In genomic region chr11:102763009-102763767, GRCm38 (mm10) we compare ENCODE assay signal across 11 mouse cellular contexts. TPM values are rescaled to one million over a fixed set of nuclear protein-coding genes. Genes with fewer than 3 reads are reported as not detected.
DNase-seq lines count a peak whose midpoint lies in the region; ATAC-seq and TF ChIP-seq lines count a peak whose summit lies in the region.
"Had no signal": no experiment of that assay in that cellular context is flagged by ENCODE, and none has a peak within 500 bp of the region (broad histone marks: within the 10 kb centered on the region; RNA-seq: fewer than 3 reads in every experiment).

No protein-coding gene starts in this region.

- peaks cover 69% of the 10 kb centered on the region for H3K27me3 ChIP-seq in heart, embryonic 10.5 days (ENCODE audit: insufficient read depth, poor library complexity, severe bottlenecking)
- H3K27me3 ChIP-seq in cerebellum, adult 2 months (ENCODE audit: control insufficient read depth, insufficient read depth, low read length), result no peaks in the 10 kb centered on the region
- peaks cover 6% of the 10 kb centered on the region for H3K27me3 ChIP-seq in hindbrain, embryonic 11.5 days (ENCODE audit: control insufficient read depth, insufficient read depth, low read length)
- H3K27me3 ChIP-seq in midbrain, embryonic 16.5 days (ENCODE audit: control insufficient read depth, insufficient read depth, low read depth, low read length), result no peaks in the 10 kb centered on the region

- H3K9ac ChIP-seq in hindbrain, embryonic 11.5 days (ENCODE audit: low read depth, low read length), result no peak overlapping the region
- peak overlapping the region; percentile 17; the same call in 1 of the 2 replicates for H3K9ac ChIP-seq in midbrain, embryonic 16.5 days (ENCODE audit: low read depth, low read length)

- peak; percentile 60 for ATAC-seq in hindbrain, embryonic 11.5 days (ENCODE audit: low FRiP score)
- no peak for ATAC-seq in midbrain, embryonic 16.5 days
- ATAC-seq: CD4-positive, CD25-positive, alpha-beta regulatory T cell, adult 4 months had no signal

- intact Hi-C loops in heart, postnatal 10 days (cut with DNase I), result no loop called here
- intact Hi-C loops in heart, postnatal 25 days (cut with DNase I), result no loop called here

- H3K4me3 ChIP-seq in heart, embryonic 10.5 days, result peak overlapping the region; percentile 72; the same call in 1 of the 2 replicates
- peak overlapping the region; percentile 73 for H3K4me3 ChIP-seq in cerebellum, adult 2 months (replicated peaks; ENCODE audit: insufficient read depth, low read depth, low read length)
- no peak overlapping the region for H3K4me3 ChIP-seq in hindbrain, embryonic 11.5 days (ENCODE audit: low read depth, low read length)
- peak overlapping the region; percentile 72; the same call in 1 of the 2 replicates for H3K4me3 ChIP-seq in midbrain, embryonic 16.5 days (ENCODE audit: low read depth, low read length)
- H3K4me3 ChIP-seq: heart, adult 2 months had no signal

- no peaks in the 10 kb centered on the region for H3K36me3 ChIP-seq in heart, embryonic 10.5 days
- H3K36me3 ChIP-seq in hindbrain, embryonic 11.5 days (ENCODE audit: control insufficient read depth, insufficient read depth, low read length), result no peaks in the 10 kb centered on the region
- H3K36me3 ChIP-seq in midbrain, embryonic 16.5 days (ENCODE audit: control insufficient read depth, insufficient read depth, low read length), result no peaks in the 10 kb centered on the region; the same call in 1 of the 2 replicates

- H3K4me1 ChIP-seq in heart, embryonic 10.5 days, result peaks cover 61% of the 10 kb centered on the region
- peaks cover 48% of the 10 kb centered on the region for H3K4me1 ChIP-seq in cerebellum, adult 2 months (ENCODE audit: control insufficient read depth, insufficient read depth, low read length)
- H3K4me1 ChIP-seq in hindbrain, embryonic 11.5 days (replicated peaks; ENCODE audit: control insufficient read depth, insufficient read depth, low read length), result peaks cover 8% of the 10 kb centered on the region; the same call in 1 of the 2 replicates
- H3K4me1 ChIP-seq in midbrain, embryonic 16.5 days (ENCODE audit: control insufficient read depth, insufficient read depth, low read length), result peaks cover 13% of the 10 kb centered on the region

- H3K27ac ChIP-seq in heart, embryonic 10.5 days, result no peak overlapping the region
- H3K27ac ChIP-seq in cerebellum, adult 2 months (ENCODE audit: insufficient read depth, low read length), result peak overlapping the region; percentile 32
- H3K27ac ChIP-seq in hindbrain, embryonic 11.5 days (ENCODE audit: low read depth, low read length), result no peak overlapping the region
- H3K27ac ChIP-seq in midbrain, embryonic 16.5 days (ENCODE audit: low read length), result no peak overlapping the region
- H3K27ac ChIP-seq: heart, adult 2 months had no signal

- no peak for DNase-seq in heart, embryonic 10.5 days (ENCODE audit: low spot score)
- no peak for DNase-seq in heart, postnatal 10 days
- peak; percentile 61 to 71 for DNase-seq in cerebellum, adult 2 months
- no peak for DNase-seq in hindbrain, embryonic 11.5 days (ENCODE audit: low spot score)
- DNase-seq in ovary, postnatal 10 days (ENCODE audit: low spot score), result no peak
- no peak for DNase-seq in heart, postnatal 25 days (ENCODE audit: low spot score)
- DNase-seq in urinary bladder, postnatal 36 days (ENCODE audit: low spot score in 2 of 2), result no peak
- DNase-seq: heart, adult 2 months; liver had no signal

- H3K4me2 ChIP-seq in hindbrain, embryonic 11.5 days (replicated peaks; ENCODE audit: low read depth, low read length), result 0 out of 2 replicates have a peak overlapping the region, but pooled peaks have one; percentile 7
- peak overlapping the region; percentile 80 for H3K4me2 ChIP-seq in midbrain, embryonic 16.5 days (ENCODE audit: low read length)

- TF ChIP-seq CTCF in cerebellum, adult 2 months (IDR thresholded peaks at IDR 0.05; ENCODE audit: borderline replicate concordance, insufficient read depth, low read depth, low read length), result no peak

- peak; percentile 21; the same call in 1 of the 2 replicates for TF ChIP-seq POLR2A in cerebellum, adult 2 months (IDR thresholded peaks at IDR 0.05; ENCODE audit: borderline replicate concordance, insufficient read depth, low read length)

- no peaks in the 10 kb centered on the region for H3K9me3 ChIP-seq in heart, embryonic 10.5 days
- no peaks in the 10 kb centered on the region for H3K9me3 ChIP-seq in hindbrain, embryonic 11.5 days (ENCODE audit: control insufficient read depth, low read length)
- H3K9me3 ChIP-seq in midbrain, embryonic 16.5 days (replicated peaks; ENCODE audit: control insufficient read depth, low read length, poor library complexity, severe bottlenecking), result no peaks in the 10 kb centered on the region

- 56% methylated on average over 11 of the region's 11 CpGs for WGBS in heart, embryonic 10.5 days
- 25% methylated on average over 11 of the region's 11 CpGs for WGBS in cerebellum, adult 2 months
- 51% methylated on average over 11 of the region's 11 CpGs for WGBS in hindbrain, embryonic 11.5 days
- WGBS in midbrain, embryonic 16.5 days, result 52% methylated on average over 11 of the region's 11 CpGs

RNA-seq across cellular contexts. Expression of gene Adam11, which starts 1.9 kb away (rescaled TPM):
- polyA plus RNA-seq in heart, embryonic 10.5 days (2016; fragmentation: Nextera tagmentation; extraction: Ambion mirVana), result 6.2 and 7.1 TPM in 2 replicates
- total RNA-seq in heart, postnatal 10 days (2021), result 1 to 10 TPM; 5.8 TPM
- 207 and 239 TPM in 2 replicates for polyA plus RNA-seq in cerebellum, adult 2 months (2012; rRNA removed)
- polyA plus RNA-seq in hindbrain, embryonic 11.5 days (2014; fragmentation: Nextera tagmentation; extraction: Ambion mirVana), result 16.6 and 19.2 TPM in 2 replicates
- 32.2 and 34.9 TPM in 2 replicates for polyA plus RNA-seq in midbrain, embryonic 16.5 days (2015; fragmentation: Nextera tagmentation; extraction: Ambion mirVana)
- total RNA-seq in heart, postnatal 25 days (2021), result 1 to 10 TPM; 3.8 to 4.1 TPM
- polyA plus RNA-seq: CD4-positive, CD25-positive, alpha-beta regulatory T cell, adult 4 months had no signal

RNA-seq across cellular contexts. Expression of gene Gjc1, which starts 56.3 kb away (rescaled TPM):
- 57.0 and 81.1 TPM in 2 replicates for polyA plus RNA-seq in heart, embryonic 10.5 days (2016; fragmentation: Nextera tagmentation; extraction: Ambion mirVana)
- 10 to 100 TPM; 57.7 to 74.8 TPM for total RNA-seq in heart, postnatal 10 days (2021)
- 6.4 and 7.9 TPM in 2 replicates for polyA plus RNA-seq in cerebellum, adult 2 months (2012; rRNA removed)
- polyA plus RNA-seq in hindbrain, embryonic 11.5 days (2014; fragmentation: Nextera tagmentation; extraction: Ambion mirVana), result 78.5 and 82.8 TPM in 2 replicates
- polyA plus RNA-seq in midbrain, embryonic 16.5 days (2015; fragmentation: Nextera tagmentation; extraction: Ambion mirVana), result 25.8 and 28.2 TPM in 2 replicates
- total RNA-seq in heart, postnatal 25 days (2021), result 10 to 100 TPM; 27.4 to 29.2 TPM

Comparison
In these comparisons a context has a peak if more than half of its experiments do, and no peak if none do; other contexts are left out.
1. DNase-seq: peak in cerebellum, adult 2 months (2 of 2); none in heart, embryonic 10.5 days (single experiment), heart, postnatal 10 days (0 of 2), hindbrain, embryonic 11.5 days (single experiment), ovary, postnatal 10 days (single experiment), heart, postnatal 25 days (single experiment) and urinary bladder, postnatal 36 days (0 of 2).